In genomic region chr17:48408526-48409291, GRCm38 (mm10) we compare ENCODE assay signal across 8 mouse cellular contexts. TPM values are rescaled to one million over a fixed set of nuclear protein-coding genes. Genes with fewer than 3 reads are reported as not detected.
A peak's percentile ranks its signal among the peaks of the same experiment; 100 is the strongest.
DNase-seq lines count a peak whose midpoint lies in the region; ATAC-seq and TF ChIP-seq lines count a peak whose summit lies in the region.

No protein-coding gene starts in this region.

- H3K27ac ChIP-seq in forebrain, embryonic 13.5 days: peak overlapping the region; percentile 100
- H3K27ac ChIP-seq in liver, embryonic 16.5 days (ENCODE audit: low read length): peak overlapping the region; percentile 100
- peak overlapping the region; percentile 100 for H3K27ac ChIP-seq in neural tube, embryonic 11.5 days (ENCODE audit: low read depth, low read length)
- H3K27ac ChIP-seq in testis, adult 2 months (ENCODE audit: control insufficient read depth, insufficient read depth, low read depth, low read length): peak overlapping the region; percentile 99

- H3K4me1 ChIP-seq in E14TG2a.4 (replicated peaks; ENCODE audit: low read depth, low read length): peaks cover 50% of the 10 kb centered on the region
- peaks cover 38% of the 10 kb centered on the region for H3K4me1 ChIP-seq in forebrain, embryonic 13.5 days
- H3K4me1 ChIP-seq in liver, embryonic 16.5 days (ENCODE audit: control insufficient read depth, low read depth, low read length): peaks cover 50% of the 10 kb centered on the region
- H3K4me1 ChIP-seq in neural tube, embryonic 11.5 days (ENCODE audit: control insufficient read depth, insufficient read depth, low read length): peaks cover 12% of the 10 kb centered on the region
- H3K4me1 ChIP-seq in testis, adult 2 months (ENCODE audit: control insufficient read depth, insufficient read depth, low read length): no peaks in the 10 kb centered on the region; the same call in 1 of the 2 replicates

- no peaks in the 10 kb centered on the region for H3K9me3 ChIP-seq in E14TG2a.4 (ENCODE audit: low read length)
- no peaks in the 10 kb centered on the region for H3K9me3 ChIP-seq in forebrain, embryonic 13.5 days (replicated peaks)
- H3K9me3 ChIP-seq in liver, embryonic 16.5 days (replicated peaks; ENCODE audit: control insufficient read depth, low read length): no peaks in the 10 kb centered on the region
- no peaks in the 10 kb centered on the region for H3K9me3 ChIP-seq in neural tube, embryonic 11.5 days (ENCODE audit: control insufficient read depth, low read length)

- TF ChIP-seq CTCF in E14TG2a.4 (conservative IDR thresholded peaks at IDR 0.05; ENCODE audit: low read length): no peak
- TF ChIP-seq CTCF in testis, adult 2 months (IDR thresholded peaks at IDR 0.05; ENCODE audit: control insufficient read depth, insufficient read depth, insufficient replicate concordance, low read depth, low read length): no peak

- WGBS in forebrain, embryonic 13.5 days: under 1% methylated on average over 45 of the region's 47 CpGs
- WGBS in liver, embryonic 16.5 days (ENCODE audit: insufficient replicate concordance): under 1% methylated on average over 47 of the region's 47 CpGs
- WGBS in neural tube, embryonic 11.5 days: under 1% methylated on average over 45 of the region's 47 CpGs

- H3K36me3 ChIP-seq in E14TG2a.4 (ENCODE audit: insufficient read depth, low read length): peaks cover 53% of the 10 kb centered on the region
- H3K36me3 ChIP-seq in forebrain, embryonic 13.5 days (ENCODE audit: poor library complexity, severe bottlenecking): peaks cover 11% of the 10 kb centered on the region; the same call in 1 of the 2 replicates
- H3K36me3 ChIP-seq in liver, embryonic 16.5 days (ENCODE audit: control insufficient read depth, insufficient read depth): peaks cover 15% of the 10 kb centered on the region
- no peaks in the 10 kb centered on the region; the same call in 1 of the 2 replicates for H3K36me3 ChIP-seq in neural tube, embryonic 11.5 days (ENCODE audit: control insufficient read depth, insufficient read depth, low read length)
- H3K36me3 ChIP-seq in testis, adult 2 months (ENCODE audit: control insufficient read depth, insufficient read depth, low read length): no peaks in the 10 kb centered on the region; the same call in 1 of the 2 replicates

- peak overlapping the region; percentile 99 for H3K9ac ChIP-seq in forebrain, embryonic 13.5 days
- H3K9ac ChIP-seq in liver, embryonic 16.5 days (ENCODE audit: low read depth, low read length): peak overlapping the region; percentile 99
- H3K9ac ChIP-seq in neural tube, embryonic 11.5 days (ENCODE audit: low read length): peak overlapping the region; percentile 99

- intact Hi-C loops in heart, postnatal 10 days (cut with DNase I): no loop called here

- H3K4me3 ChIP-seq in E14TG2a.4 (replicated peaks; ENCODE audit: low read length): peak overlapping the region; percentile 99
- peak overlapping the region; percentile 83 for H3K4me3 ChIP-seq in forebrain, embryonic 13.5 days
- peak overlapping the region; percentile 97 for H3K4me3 ChIP-seq in liver, embryonic 16.5 days (ENCODE audit: low read depth, low read length)
- H3K4me3 ChIP-seq in neural tube, embryonic 11.5 days (ENCODE audit: low read depth, low read length): peak overlapping the region; percentile 93
- H3K4me3 ChIP-seq in testis, adult 2 months (ENCODE audit: control insufficient read depth, low read depth, low read length): peak overlapping the region; percentile 99

- peak overlapping the region; percentile 72 for H3K4me2 ChIP-seq in forebrain, embryonic 13.5 days
- peak overlapping the region; percentile 71 for H3K4me2 ChIP-seq in liver, embryonic 16.5 days (ENCODE audit: low read depth, low read length)
- peak overlapping the region; percentile 53 for H3K4me2 ChIP-seq in neural tube, embryonic 11.5 days (ENCODE audit: low read depth)

- peak; percentile 37 for ATAC-seq in forebrain, embryonic 13.5 days
- ATAC-seq in liver, embryonic 16.5 days (ENCODE audit: low read depth): peak; percentile 36
- peak; percentile 35 for ATAC-seq in neural tube, embryonic 11.5 days (ENCODE audit: insufficient read depth, low FRiP score, low TSS enrichment)

- TF ChIP-seq POLR2A in testis, adult 2 months (IDR thresholded peaks at IDR 0.05; ENCODE audit: control insufficient read depth, low read depth, low read length): peak; percentile 51

- no peaks in the 10 kb centered on the region for H3K27me3 ChIP-seq in E14TG2a.4 (ENCODE audit: insufficient read depth, low read length)
- H3K27me3 ChIP-seq in forebrain, embryonic 13.5 days: no peaks in the 10 kb centered on the region
- no peaks in the 10 kb centered on the region for H3K27me3 ChIP-seq in liver, embryonic 16.5 days (ENCODE audit: control insufficient read depth, insufficient read depth, low read depth, low read length)
- no peaks in the 10 kb centered on the region for H3K27me3 ChIP-seq in neural tube, embryonic 11.5 days (ENCODE audit: control insufficient read depth, insufficient read depth, low read length)
- no peaks in the 10 kb centered on the region; the same call in 1 of the 2 replicates for H3K27me3 ChIP-seq in testis, adult 2 months (ENCODE audit: control insufficient read depth, insufficient read depth, low read length)

- DNase-seq in c-Kit-positive CD71-positive TER-119-positive erythroid progenitor cells, embryonic 14.5 days (ENCODE audit: low spot score): peak; percentile 73
- DNase-seq in heart, postnatal 10 days: peak; percentile 81
- peak; percentile 80 to 88 for DNase-seq in kidney, postnatal 4 days
- peak; percentile 79 for DNase-seq in neural tube, embryonic 11.5 days (ENCODE audit: low spot score)

RNA-seq across cellular contexts. Expression of gene Nfya, which starts 1.0 kb away (rescaled TPM):
- polyA plus RNA-seq in forebrain, embryonic 13.5 days (2015; fragmentation: Nextera tagmentation; extraction: Ambion mirVana): 14.8 and 17.8 TPM in 2 replicates
- 10 to 100 TPM; 22.0 to 29.9 TPM for total RNA-seq in heart, postnatal 10 days (2021)
- 6.6 and 7.0 TPM in 2 replicates for polyA plus RNA-seq in liver, embryonic 16.5 days (2015; fragmentation: Nextera tagmentation; extraction: Ambion mirVana)
- polyA plus RNA-seq in neural tube, embryonic 11.5 days (2014; fragmentation: Nextera tagmentation; extraction: Ambion mirVana): 23.1 and 27.8 TPM in 2 replicates
- 73.1 and 73.8 TPM in 2 replicates for polyA plus RNA-seq in testis, adult 2 months (2012; rRNA removed)

RNA-seq across cellular contexts. Expression of gene Oard1, which starts 1.1 kb away (rescaled TPM):
- polyA plus RNA-seq in forebrain, embryonic 13.5 days (2015; fragmentation: Nextera tagmentation; extraction: Ambion mirVana): 74.4 and 85.8 TPM in 2 replicates
- total RNA-seq in heart, postnatal 10 days (2021): 10 to 100 TPM; 11.5 to 16.4 TPM
- 41.5 and 42.2 TPM in 2 replicates for polyA plus RNA-seq in liver, embryonic 16.5 days (2015; fragmentation: Nextera tagmentation; extraction: Ambion mirVana)
- 73.5 and 74.2 TPM in 2 replicates for polyA plus RNA-seq in neural tube, embryonic 11.5 days (2014; fragmentation: Nextera tagmentation; extraction: Ambion mirVana)
- 16.3 and 19.2 TPM in 2 replicates for polyA plus RNA-seq in testis, adult 2 months (2012; rRNA removed)

RNA-seq across cellular contexts. Expression of gene Apobec2, which starts 24.0 kb away (rescaled TPM):
- 0.72 and 0.81 TPM in 2 replicates for polyA plus RNA-seq in forebrain, embryonic 13.5 days (2015; fragmentation: Nextera tagmentation; extraction: Ambion mirVana)
- total RNA-seq in heart, postnatal 10 days (2021): 100 to 1,000 TPM; 227 to 228 TPM
- 2.5 and 4.3 TPM in 2 replicates for polyA plus RNA-seq in liver, embryonic 16.5 days (2015; fragmentation: Nextera tagmentation; extraction: Ambion mirVana)
- 5.5 and 5.7 TPM in 2 replicates for polyA plus RNA-seq in neural tube, embryonic 11.5 days (2014; fragmentation: Nextera tagmentation; extraction: Ambion mirVana)
- 0.41 and 0.76 TPM in 2 replicates for polyA plus RNA-seq in testis, adult 2 months (2012; rRNA removed)

RNA-seq across cellular contexts. Expression of gene Tspo2, which starts 42.6 kb away (rescaled TPM):
- polyA plus RNA-seq in forebrain, embryonic 13.5 days (2015; fragmentation: Nextera tagmentation; extraction: Ambion mirVana): 1.7 and 2.4 TPM in 2 replicates
- total RNA-seq in heart, postnatal 10 days (2021): 1 to 10 TPM in 1 of 2 experiments, not detected in 1; 1.0 TPM
- polyA plus RNA-seq in liver, embryonic 16.5 days (2015; fragmentation: Nextera tagmentation; extraction: Ambion mirVana): 193 and 203 TPM in 2 replicates
- polyA plus RNA-seq in neural tube, embryonic 11.5 days (2014; fragmentation: Nextera tagmentation; extraction: Ambion mirVana): 0.34 TPM in 1 of 2 replicates, not detected in the other
- not detected in 2 replicates for polyA plus RNA-seq in testis, adult 2 months (2012; rRNA removed)

RNA-seq across cellular contexts. Expression of gene Unc5cl, which starts 46.0 kb away (rescaled TPM):
- 0.15 and 0.37 TPM in 2 replicates for polyA plus RNA-seq in forebrain, embryonic 13.5 days (2015; fragmentation: Nextera tagmentation; extraction: Ambion mirVana)
- total RNA-seq in heart, postnatal 10 days (2021): under 1 TPM in 1 of 2 experiments, not detected in 1; 0.72 TPM
- polyA plus RNA-seq in liver, embryonic 16.5 days (2015; fragmentation: Nextera tagmentation; extraction: Ambion mirVana): 4.2 and 4.3 TPM in 2 replicates
- 0.16 and 0.48 TPM in 2 replicates for polyA plus RNA-seq in neural tube, embryonic 11.5 days (2014; fragmentation: Nextera tagmentation; extraction: Ambion mirVana)
- polyA plus RNA-seq in testis, adult 2 months (2012; rRNA removed): 0.73 and 1.4 TPM in 2 replicates

Comparison
In these comparisons a context has a peak if more than half of its experiments do, and no peak if none do; other contexts are left out.
1. Peak in every context shown above with its lines: DNase-seq, ATAC-seq, H3K4me3 ChIP-seq and H3K27ac ChIP-seq.